Mouse (Mus musculus): Measurements from ENCODE around the gene Rab14. TPM values are rescaled to one million over a fixed set of nuclear protein-coding genes. Genes with fewer than 3 reads are reported as not detected.

Gene Rab14
- polyA plus RNA-seq, 1 experiment from 2014 or later, result 387 TPM

GRCm38 (mm10) chr2:35163396-35163795, 37.5 kb downstream of the Rab14 start:
- Histone ChIP-seq H3K27ac (ENCODE audit: low read length) (no peak overlapping the region), H3K27me3 (ENCODE audit: control insufficient read depth, insufficient read depth, low read depth, low read length) (no peaks in the 10 kb centered on the region), H3K4me1 (replicated peaks; ENCODE audit: control insufficient read depth, insufficient read depth, low read length) (no peaks in the 10 kb centered on the region), H3K4me2 (ENCODE audit: low read depth, low read length) (no peak overlapping the region), H3K4me3 (ENCODE audit: low read length) (no peak overlapping the region), H3K9ac (ENCODE audit: low read length) (no peak overlapping the region), H3K9me3 (ENCODE audit: control insufficient read depth, low read length) (no peaks in the 10 kb centered on the region), H3K36me3 (ENCODE audit: control insufficient read depth, insufficient read depth, low read length) (peaks cover 47% of the 10 kb centered on the region)
- no peak for ATAC-seq (ENCODE audit: low read depth)
- 83% methylated on average over 5 of the region's 5 CpGs for WGBS

- 83% methylated on average over 4 of the region's 4 CpGs for WGBS
- H3K27ac ChIP-seq (ENCODE audit: low read length), result no peak overlapping the region
- no peak for ATAC-seq (ENCODE audit: low read depth)
- H3K36me3 ChIP-seq (ENCODE audit: control insufficient read depth, insufficient read depth, low read length), result peaks cover 46% of the 10 kb centered on the region
- no peak overlapping the region for H3K9ac ChIP-seq (ENCODE audit: low read length)
- H3K4me2 ChIP-seq (ENCODE audit: low read depth, low read length), result no peak overlapping the region
- no peaks in the 10 kb centered on the region for H3K27me3 ChIP-seq (ENCODE audit: control insufficient read depth, insufficient read depth, low read depth, low read length)
- H3K4me3 ChIP-seq (ENCODE audit: low read length), result no peak overlapping the region
- no peaks in the 10 kb centered on the region for H3K4me1 ChIP-seq (replicated peaks; ENCODE audit: control insufficient read depth, insufficient read depth, low read length)
- H3K9me3 ChIP-seq (ENCODE audit: control insufficient read depth, low read length), result no peaks in the 10 kb centered on the region
Observed at GRCm38 (mm10) chr2:35161846-35162488, 39.0 kb downstream of the Rab14 start.

GRCm38 (mm10) chr2:35160206-35160605, 40.7 kb downstream of the Rab14 start:
- no peak overlapping the region for H3K9ac ChIP-seq (ENCODE audit: low read length)
- no peaks in the 10 kb centered on the region for H3K9me3 ChIP-seq (ENCODE audit: control insufficient read depth, low read length)
- no peaks in the 10 kb centered on the region for H3K4me1 ChIP-seq (replicated peaks; ENCODE audit: control insufficient read depth, insufficient read depth, low read length)
- H3K27me3 ChIP-seq (ENCODE audit: control insufficient read depth, insufficient read depth, low read depth, low read length), result no peaks in the 10 kb centered on the region
- no peak overlapping the region for H3K4me2 ChIP-seq (ENCODE audit: low read depth, low read length)
- H3K4me3 ChIP-seq (ENCODE audit: low read length), result no peak overlapping the region
- peaks cover 44% of the 10 kb centered on the region for H3K36me3 ChIP-seq (ENCODE audit: control insufficient read depth, insufficient read depth, low read length)
- WGBS, result 48% methylated on average over 5 of the region's 5 CpGs
- no peak overlapping the region for H3K27ac ChIP-seq (ENCODE audit: low read length)
- ATAC-seq (ENCODE audit: low read depth), result peak; percentile 71; the same call in 1 of the 2 replicates

- Histone ChIP-seq H3K27ac (ENCODE audit: low read length) (no peak overlapping the region), H3K9ac (ENCODE audit: low read length) (no peak overlapping the region), H3K27me3 (ENCODE audit: control insufficient read depth, insufficient read depth, low read depth, low read length) (no peaks in the 10 kb centered on the region), H3K4me3 (ENCODE audit: low read length) (no peak overlapping the region), H3K4me2 (ENCODE audit: low read depth, low read length) (no peak overlapping the region), H3K9me3 (ENCODE audit: control insufficient read depth, low read length) (no peaks in the 10 kb centered on the region), H3K4me1 (replicated peaks; ENCODE audit: control insufficient read depth, insufficient read depth, low read length) (no peaks in the 10 kb centered on the region), H3K36me3 (ENCODE audit: control insufficient read depth, insufficient read depth, low read length) (peaks cover 52% of the 10 kb centered on the region)
- no peak for ATAC-seq (ENCODE audit: low read depth)
- 87% methylated on average over 3 of the region's 3 CpGs for WGBS
Observed at GRCm38 (mm10) chr2:35158358-35158757, 42.6 kb downstream of the Rab14 start.

GRCm38 (mm10) chr2:35157836-35158235, 43.1 kb downstream of the Rab14 start:
- ATAC-seq (ENCODE audit: low read depth), result no peak
- 73% methylated on average over 7 of the region's 7 CpGs for WGBS
- Histone ChIP-seq H3K4me1 (replicated peaks; ENCODE audit: control insufficient read depth, insufficient read depth, low read length) (no peaks in the 10 kb centered on the region), H3K4me2 (ENCODE audit: low read depth, low read length) (no peak overlapping the region), H3K4me3 (ENCODE audit: low read length) (no peak overlapping the region), H3K36me3 (ENCODE audit: control insufficient read depth, insufficient read depth, low read length) (peaks cover 50% of the 10 kb centered on the region), H3K27me3 (ENCODE audit: control insufficient read depth, insufficient read depth, low read depth, low read length) (no peaks in the 10 kb centered on the region), H3K9ac (ENCODE audit: low read length) (no peak overlapping the region), H3K9me3 (ENCODE audit: control insufficient read depth, low read length) (no peaks in the 10 kb centered on the region), H3K27ac (ENCODE audit: low read length) (no peak overlapping the region)

- Histone ChIP-seq H3K27ac (ENCODE audit: low read length) (no peak overlapping the region), H3K36me3 (ENCODE audit: control insufficient read depth, insufficient read depth, low read length) (peaks cover 51% of the 10 kb centered on the region), H3K4me2 (ENCODE audit: low read depth, low read length) (no peak overlapping the region), H3K4me3 (ENCODE audit: low read length) (no peak overlapping the region), H3K9me3 (ENCODE audit: control insufficient read depth, low read length) (no peaks in the 10 kb centered on the region), H3K4me1 (replicated peaks; ENCODE audit: control insufficient read depth, insufficient read depth, low read length) (no peaks in the 10 kb centered on the region), H3K27me3 (ENCODE audit: control insufficient read depth, insufficient read depth, low read depth, low read length) (no peaks in the 10 kb centered on the region), H3K9ac (ENCODE audit: low read length) (no peak overlapping the region)
- WGBS, result 58% methylated on average over 2 of the region's 2 CpGs
- ATAC-seq (ENCODE audit: low read depth), result no peak; the same call in 1 of the 2 replicates
Observed at GRCm38 (mm10) chr2:35156985-35157384, 43.9 kb downstream of the Rab14 start.

- H3K36me3 ChIP-seq (ENCODE audit: control insufficient read depth, insufficient read depth, low read length), result peaks cover 65% of the 10 kb centered on the region
- no peaks in the 10 kb centered on the region for H3K9me3 ChIP-seq (ENCODE audit: control insufficient read depth, low read length)
- 85% methylated on average over 8 of the region's 8 CpGs for WGBS
- no peak overlapping the region for H3K9ac ChIP-seq (ENCODE audit: low read length)
- H3K4me3 ChIP-seq (ENCODE audit: low read length), result no peak overlapping the region
- no peaks in the 10 kb centered on the region for H3K4me1 ChIP-seq (replicated peaks; ENCODE audit: control insufficient read depth, insufficient read depth, low read length)
- no peak for ATAC-seq (ENCODE audit: low read depth)
- H3K27me3 ChIP-seq (ENCODE audit: control insufficient read depth, insufficient read depth, low read depth, low read length), result no peaks in the 10 kb centered on the region
- H3K27ac ChIP-seq (ENCODE audit: low read length), result no peak overlapping the region
- H3K4me2 ChIP-seq (ENCODE audit: low read depth, low read length), result no peak overlapping the region
Observed at GRCm38 (mm10) chr2:35153844-35154554, 46.9 kb downstream of the Rab14 start.

- H3K4me1 ChIP-seq (replicated peaks; ENCODE audit: control insufficient read depth, insufficient read depth, low read length), result no peaks in the 10 kb centered on the region
- no peaks in the 10 kb centered on the region for H3K27me3 ChIP-seq (ENCODE audit: control insufficient read depth, insufficient read depth, low read depth, low read length)
- H3K36me3 ChIP-seq (ENCODE audit: control insufficient read depth, insufficient read depth, low read length), result peaks cover 67% of the 10 kb centered on the region
- WGBS, result 89% methylated on average over 6 of the region's 6 CpGs
- no peak overlapping the region for H3K9ac ChIP-seq (ENCODE audit: low read length)
- H3K4me2 ChIP-seq (ENCODE audit: low read depth, low read length), result no peak overlapping the region
- H3K9me3 ChIP-seq (ENCODE audit: control insufficient read depth, low read length), result no peaks in the 10 kb centered on the region
- no peak overlapping the region for H3K4me3 ChIP-seq (ENCODE audit: low read length)
- ATAC-seq (ENCODE audit: low read depth), result no peak
- no peak overlapping the region for H3K27ac ChIP-seq (ENCODE audit: low read length)
Observed at GRCm38 (mm10) chr2:35153179-35153578, 47.7 kb downstream of the Rab14 start.

- Histone ChIP-seq H3K27ac (ENCODE audit: low read length) (no peak overlapping the region), H3K36me3 (ENCODE audit: control insufficient read depth, insufficient read depth, low read length) (peaks cover 75% of the 10 kb centered on the region), H3K4me1 (replicated peaks; ENCODE audit: control insufficient read depth, insufficient read depth, low read length) (no peaks in the 10 kb centered on the region), H3K27me3 (ENCODE audit: control insufficient read depth, insufficient read depth, low read depth, low read length) (no peaks in the 10 kb centered on the region), H3K9me3 (ENCODE audit: control insufficient read depth, low read length) (no peaks in the 10 kb centered on the region), H3K9ac (ENCODE audit: low read length) (no peak overlapping the region), H3K4me2 (ENCODE audit: low read depth, low read length) (no peak overlapping the region), H3K4me3 (ENCODE audit: low read length) (no peak overlapping the region)
- ATAC-seq (ENCODE audit: low read depth), result no peak
- 95% methylated on average over 13 of the region's 13 CpGs for WGBS
Observed at GRCm38 (mm10) chr2:35151303-35151882, 49.5 kb downstream of the Rab14 start.

Data from lung, embryonic 16.5 days (tissue).